Mouse (Mus musculus): ENCODE measurements around the gene Cygb. TPM values are rescaled to one million over a fixed set of nuclear protein-coding genes. Genes with fewer than 3 reads are reported as not detected.
"Not testable (repeated sequence)": the region's sequence is repeated elsewhere in the genome, so short reads cannot be mapped to it uniquely, and the experiment has no call there.

The Cygb gene
- polyA plus RNA-seq, 1 experiment, result 18.9 TPM

- WGBS, result 83% methylated on average over 14 of the region's 14 CpGs
- DNase-seq (ENCODE audit: low read depth, low spot score), result no peak
Measured at GRCm38 (mm10) chr11:116676175-116676976, 22.3 kb upstream of the Cygb start.

DNA sequence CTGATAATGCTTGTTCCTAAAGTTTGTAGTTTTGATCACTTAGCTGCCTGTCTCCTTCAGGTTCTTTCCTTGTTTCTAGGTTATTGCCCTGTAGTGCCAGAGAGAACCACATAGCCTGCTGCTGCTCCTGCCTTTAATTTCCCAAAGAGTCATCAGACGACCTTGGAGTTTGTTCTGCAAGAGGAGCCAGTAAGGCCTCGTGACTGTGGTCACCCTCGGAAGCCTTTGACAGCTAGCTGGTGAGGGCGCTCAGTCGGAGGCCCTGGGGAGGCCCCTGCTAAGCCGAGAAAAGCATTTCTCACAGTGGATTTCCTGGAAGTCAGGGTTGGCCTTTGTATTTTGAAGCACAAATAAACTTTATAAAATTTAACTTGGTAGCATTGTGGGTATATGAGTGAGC lies 21.3 kb upstream of the Cygb start:
- WGBS, result 36% methylated on average over 6 of the region's 6 CpGs
- DNase-seq (ENCODE audit: low read depth, low spot score), result not testable (repeated sequence)

GRCm38 (mm10) chr11:116674616-116675379 lies 20.7 kb upstream of the Cygb start:
- 45% methylated on average over 7 of the region's 7 CpGs for WGBS
- no peak for DNase-seq (ENCODE audit: low read depth, low spot score)

GRCm38 (mm10) chr11:116673410-116673809 lies 19.3 kb upstream of the Cygb start:
- DNase-seq (ENCODE audit: low read depth, low spot score), result no peak
- 36% methylated on average over 2 of the region's 2 CpGs for WGBS

DNA sequence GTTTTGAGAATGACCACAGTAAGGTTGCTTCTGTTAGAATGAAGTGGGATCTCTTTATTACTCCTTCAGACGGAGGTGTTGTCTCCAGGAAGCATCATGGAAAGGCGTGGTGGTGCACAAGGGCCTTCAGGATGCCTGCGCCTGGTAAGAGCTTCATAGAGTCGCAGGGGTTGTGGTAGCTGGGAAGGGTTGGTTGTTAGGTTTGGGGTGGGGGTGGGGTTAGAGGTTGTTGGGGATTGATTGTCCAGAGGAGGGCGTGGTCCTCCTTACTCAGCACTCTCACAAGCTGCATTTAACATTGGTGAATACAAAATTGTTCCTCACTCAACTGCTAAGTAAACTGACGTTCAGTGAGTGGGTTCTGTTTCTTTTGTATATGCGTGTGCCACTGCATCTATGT lies 18.5 kb upstream of the Cygb start:
- 7% methylated on average over 7 of the region's 7 CpGs for WGBS
- no peak for DNase-seq (ENCODE audit: low read depth, low spot score)

DNA sequence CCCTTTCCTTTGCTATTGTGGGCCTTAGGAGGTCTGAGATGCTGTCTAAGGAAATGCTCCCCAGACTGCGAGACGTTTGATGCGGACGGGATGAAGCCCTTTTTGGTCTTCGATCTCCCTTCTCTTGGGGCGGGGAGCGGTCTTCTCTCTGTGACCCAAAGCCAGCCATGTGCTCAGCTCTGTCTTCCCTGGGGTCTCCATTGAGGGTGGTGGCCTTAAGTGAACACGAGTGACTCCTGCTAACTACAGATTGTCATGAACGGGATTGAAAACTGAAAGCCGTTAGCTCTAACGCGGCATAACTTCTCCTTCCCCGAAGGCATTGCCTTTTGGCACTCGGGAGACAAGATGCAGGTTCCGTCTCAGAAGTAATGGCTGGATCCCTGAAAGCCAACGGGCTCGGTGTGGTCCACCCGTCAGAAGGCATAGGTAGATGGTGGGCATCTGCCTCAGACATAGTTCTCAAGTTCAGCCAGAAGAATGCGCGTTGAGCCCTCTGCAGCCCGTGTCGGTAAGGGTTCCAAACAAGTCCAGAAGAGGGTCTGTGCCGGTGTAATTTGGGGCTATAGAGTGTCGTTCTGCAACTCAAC lies 17.8 kb upstream of the Cygb start:
- WGBS, result under 1% methylated on average over 24 of the region's 24 CpGs
- no peak for DNase-seq (ENCODE audit: low read depth, low spot score)

DNA sequence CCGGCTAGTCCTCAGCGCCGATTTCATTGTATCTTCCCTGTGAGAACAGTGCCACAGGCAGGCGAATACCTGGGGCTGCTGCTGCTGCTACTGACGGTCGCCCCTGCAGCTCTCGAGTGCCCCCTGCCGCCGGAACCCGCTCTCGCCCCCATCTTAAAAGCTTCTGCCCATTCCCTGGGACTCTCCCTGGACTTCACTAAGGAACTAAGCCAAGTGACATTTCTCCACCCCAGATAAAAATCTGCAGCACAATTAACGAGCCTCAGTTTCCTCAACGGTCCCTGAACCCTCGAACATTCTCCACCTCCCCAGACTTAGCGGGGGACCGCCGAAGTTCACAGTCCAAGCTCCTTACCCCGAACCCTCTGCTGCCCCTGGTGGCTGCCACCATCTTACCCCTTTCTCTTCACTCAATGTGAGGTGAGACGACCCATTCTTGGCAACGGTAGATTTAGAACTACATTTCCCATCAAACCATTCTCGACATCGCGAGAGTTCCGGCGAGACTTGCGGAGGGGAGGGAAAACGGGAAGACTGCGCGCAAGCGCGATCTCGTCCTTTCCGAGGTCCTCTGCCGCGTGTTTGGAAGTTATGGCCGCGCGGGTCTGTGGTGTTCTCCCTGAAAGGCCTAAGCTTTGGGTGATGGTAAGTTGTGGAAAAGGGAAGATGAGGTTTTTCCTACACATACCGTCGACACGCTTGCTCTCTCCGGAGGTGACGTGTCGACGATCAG lies 17.2 kb upstream of the Cygb start:
- peak; percentile 99 for DNase-seq (ENCODE audit: low read depth, low spot score)
- WGBS, result under 1% methylated on average over 45 of the region's 45 CpGs

DNA sequence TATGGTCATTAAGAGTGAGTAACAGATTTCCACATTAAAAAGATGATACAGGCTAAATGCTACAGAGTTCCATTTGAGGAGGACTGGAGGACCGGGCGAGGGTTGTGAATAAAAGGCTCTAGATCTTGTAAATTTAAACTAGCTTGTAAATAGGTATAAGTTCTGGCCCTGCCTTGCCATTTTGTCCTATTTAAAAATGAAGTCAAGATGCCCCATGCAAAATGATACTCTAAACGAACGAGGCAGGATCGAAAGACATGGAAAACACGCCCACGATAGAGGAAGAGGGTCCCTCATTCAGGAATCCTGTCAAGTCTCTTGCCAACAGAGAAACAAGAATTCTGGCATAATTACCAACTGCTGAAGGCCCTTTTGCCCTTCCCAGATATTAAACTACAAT lies 16.3 kb upstream of the Cygb start:
- 83% methylated on average over 7 of the region's 7 CpGs for WGBS
- DNase-seq (ENCODE audit: low read depth, low spot score), result no peak

GRCm38 (mm10) chr11:116669787-116670365 lies 15.8 kb upstream of the Cygb start:
- DNase-seq (ENCODE audit: low read depth, low spot score), result no peak
- WGBS, result 71% methylated on average over 13 of the region's 13 CpGs

DNA sequence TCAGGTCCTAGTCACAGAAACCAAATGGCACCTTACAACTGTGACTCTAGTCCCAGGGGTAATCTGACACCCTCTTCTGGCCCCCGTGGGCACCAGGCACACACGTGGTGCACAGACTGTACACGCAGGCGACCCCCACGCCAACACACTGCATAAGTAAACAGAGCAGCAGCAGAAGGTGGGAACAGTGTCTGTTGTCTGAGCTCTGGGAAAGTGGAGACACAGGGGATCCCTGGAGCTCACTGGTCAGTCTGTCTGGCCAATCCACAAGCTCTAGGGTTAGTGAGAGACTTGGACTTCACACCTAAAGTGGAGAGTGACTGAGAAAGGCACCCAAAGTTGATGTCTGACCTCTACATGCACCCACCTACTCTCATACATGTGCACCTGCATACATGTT lies 15.2 kb upstream of the Cygb start:
- no peak for DNase-seq (ENCODE audit: low read depth, low spot score)
- 33% methylated on average over 5 of the region's 5 CpGs for WGBS

GRCm38 (mm10) chr11:116668839-116669238 lies 14.7 kb upstream of the Cygb start:
- WGBS, result 51% methylated on average over 7 of the region's 7 CpGs
- DNase-seq (ENCODE audit: low read depth, low spot score), result no peak

DNA sequence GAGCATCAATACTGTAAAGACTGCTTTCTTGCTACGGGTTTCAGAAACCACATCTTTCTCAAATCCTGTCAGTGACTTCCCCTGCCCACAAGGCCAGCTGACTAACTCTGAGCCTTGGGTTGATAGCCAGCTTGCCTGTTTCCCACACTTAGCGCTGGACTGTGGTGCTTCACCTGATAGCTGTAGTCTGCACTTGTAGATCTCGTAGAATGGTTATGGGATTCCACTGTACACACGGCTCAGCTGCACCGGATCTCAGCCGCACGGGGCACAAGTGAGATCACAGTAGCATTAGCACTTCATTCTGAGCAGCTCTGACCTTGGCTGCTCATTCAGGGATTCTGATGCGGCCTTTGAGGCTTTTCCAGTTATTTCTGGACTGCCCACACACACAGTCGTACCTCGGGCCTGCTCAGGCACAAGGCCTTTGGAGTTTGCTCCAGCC lies 14.3 kb upstream of the Cygb start:
- WGBS, result 70% methylated on average over 10 of the region's 10 CpGs
- DNase-seq (ENCODE audit: low read depth, low spot score), result no peak

DNA sequence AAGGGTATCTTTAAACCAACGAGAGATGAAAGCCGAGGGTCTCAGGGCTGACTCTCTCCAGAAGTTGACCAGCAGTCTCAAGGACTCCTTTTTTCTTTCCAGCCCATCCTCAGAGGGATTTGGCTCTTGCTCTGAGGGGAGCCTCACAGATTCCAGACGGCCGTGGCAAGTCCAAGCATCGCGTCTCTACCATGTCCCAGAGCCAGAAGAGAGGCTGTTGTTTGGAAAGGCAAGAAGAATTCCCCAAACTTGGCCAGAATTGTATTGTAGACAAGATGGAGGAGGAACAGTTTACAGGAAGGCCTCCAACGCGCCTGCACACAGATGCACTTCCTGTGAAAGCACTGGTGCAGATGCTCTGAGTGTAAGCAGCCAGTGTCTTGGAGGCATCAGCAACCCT lies 13.8 kb upstream of the Cygb start:
- DNase-seq (ENCODE audit: low read depth, low spot score), result no peak
- WGBS, result 79% methylated on average over 8 of the region's 8 CpGs

DNA sequence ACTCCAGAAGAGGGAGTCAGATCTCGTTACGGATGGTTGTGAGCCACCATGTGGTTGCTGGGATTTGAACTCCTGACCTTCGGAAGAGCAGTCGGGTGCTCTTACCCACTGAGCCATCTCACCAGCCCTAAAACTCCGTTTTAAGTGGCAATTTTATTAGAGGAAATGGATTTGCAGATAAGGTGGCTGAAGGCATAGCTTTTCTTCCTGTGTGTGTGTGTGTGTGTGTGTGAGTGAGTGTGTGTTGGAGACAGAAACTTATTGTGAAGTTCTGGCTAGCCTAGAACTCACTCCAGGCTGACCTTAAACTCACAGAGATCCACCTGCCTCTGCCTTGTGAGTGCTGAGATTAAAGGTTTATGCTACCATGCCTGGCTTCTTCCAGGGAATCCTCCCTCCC lies 12.9 kb upstream of the Cygb start:
- not testable (repeated sequence) for DNase-seq (ENCODE audit: low read depth, low spot score)
- WGBS, result 71% methylated on average over 5 of the region's 5 CpGs

DNA sequence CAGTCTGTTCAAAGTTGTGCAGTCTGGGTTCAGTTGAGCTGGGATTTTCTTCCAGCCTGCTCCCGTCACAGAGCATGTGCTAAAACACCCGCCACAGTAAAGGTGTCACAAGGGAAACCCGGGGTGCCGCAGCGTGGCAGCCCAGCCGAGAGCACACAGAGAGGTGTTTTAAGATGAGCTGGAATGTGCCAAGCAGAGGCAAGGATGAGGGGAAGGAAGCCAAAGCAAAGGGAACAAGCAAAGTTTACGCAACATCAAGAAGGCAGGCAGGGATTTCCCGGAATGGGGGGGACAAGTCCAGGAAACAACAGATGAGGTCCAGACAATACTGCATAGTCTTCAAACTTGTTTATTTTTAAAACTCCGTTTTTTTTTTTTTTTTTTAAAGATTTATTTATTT lies 12.5 kb upstream of the Cygb start:
- no peak for DNase-seq (ENCODE audit: low read depth, low spot score)
- 53% methylated on average over 9 of the region's 9 CpGs for WGBS

GRCm38 (mm10) chr11:116665289-116665688 lies 11.2 kb upstream of the Cygb start:
- no peak for DNase-seq (ENCODE audit: low read depth, low spot score)
- WGBS, result 79% methylated on average over 10 of the region's 10 CpGs

DNA sequence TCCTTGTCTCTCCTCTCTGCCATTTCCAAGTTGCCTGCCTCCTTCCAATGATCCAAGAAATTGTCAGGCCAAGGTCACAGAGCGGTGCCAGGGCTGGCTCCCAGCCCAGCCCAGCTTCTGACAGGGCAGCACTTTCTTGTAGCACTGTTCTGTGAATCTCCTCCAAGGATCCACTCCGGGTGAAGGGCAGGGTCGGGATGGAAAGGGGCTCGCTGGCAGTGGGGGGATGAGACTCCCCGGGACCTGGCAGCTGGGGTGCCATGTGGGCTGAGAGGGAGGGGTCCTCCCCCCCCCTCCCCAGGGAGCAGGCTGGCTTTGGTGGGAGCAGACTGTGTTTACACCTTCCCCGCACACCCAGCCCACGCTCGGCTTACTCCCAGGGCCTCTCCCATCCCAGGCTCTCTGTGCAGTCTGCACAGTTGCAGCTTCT lies 7.8 kb upstream of the Cygb start:
- WGBS, result 52% methylated on average over 8 of the region's 8 CpGs
- DNase-seq (ENCODE audit: low read depth, low spot score), result no peak

DNA sequence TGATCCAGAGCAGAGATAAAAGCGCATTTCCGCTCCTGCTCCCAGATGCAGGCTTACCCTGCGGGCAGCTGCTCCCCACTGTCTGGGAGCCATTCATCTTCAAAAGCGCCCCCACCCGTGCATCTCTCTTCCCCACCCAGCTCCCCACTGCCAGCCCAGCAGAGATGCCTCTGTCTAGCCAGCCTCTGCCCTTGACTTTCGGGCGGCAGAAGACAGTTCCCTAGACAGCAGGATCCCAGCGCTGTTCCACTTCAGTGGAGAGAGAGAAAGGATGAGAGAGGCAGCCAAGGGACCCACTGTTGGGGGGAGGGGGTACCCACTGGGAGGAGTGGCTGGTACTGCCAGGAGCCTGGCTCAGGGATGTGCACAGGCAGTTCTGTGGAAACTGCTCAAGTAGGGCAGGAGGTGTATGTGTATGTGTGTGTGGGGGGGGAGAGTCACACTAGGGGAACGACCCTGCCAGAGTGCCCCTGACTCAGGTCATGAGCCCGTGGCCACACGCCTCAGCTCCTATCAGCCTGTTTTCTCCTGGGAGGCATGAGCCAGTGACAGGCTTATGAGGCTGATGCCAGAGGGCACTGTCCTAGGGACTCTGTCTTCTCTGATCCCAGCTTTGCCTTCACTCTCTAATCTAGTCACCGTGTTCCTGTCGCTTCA lies 7.3 kb upstream of the Cygb start:
- 54% methylated on average over 13 of the region's 13 CpGs for WGBS
- DNase-seq (ENCODE audit: low read depth, low spot score), result no peak

- DNase-seq (ENCODE audit: low read depth, low spot score), result no peak
Measured at GRCm38 (mm10) chr11:116660181-116660580, 6.1 kb upstream of the Cygb start.

More at GRCm38 (mm10) chr11:116660181-116660580, 6.1 kb upstream of the Cygb start:
- whole genome bisulfite sequencing, result 83% methylated on average over 9 of the region's 9 CpGs
